Mouse (Mus musculus) 416B (cell line): ENCODE data around the gene Srgap2.

ENCODE experiments used
- DNase-seq: peaks from one replicate; pipeline ENCODE4 v3.0.0; 2011; ENCODE audit warnings: low read depth

Srgap2 gene

GRCm38 (mm10) chr1:131527281-131528080 lies at the start of gene Srgap2, which contains the start of gene Fam72a:
Srgap2 (minus strand) TSS chr1:131527352.
Fam72a (plus strand) TSS chr1:131527903.
- peak; percentile 100 for DNase-seq

DNA sequence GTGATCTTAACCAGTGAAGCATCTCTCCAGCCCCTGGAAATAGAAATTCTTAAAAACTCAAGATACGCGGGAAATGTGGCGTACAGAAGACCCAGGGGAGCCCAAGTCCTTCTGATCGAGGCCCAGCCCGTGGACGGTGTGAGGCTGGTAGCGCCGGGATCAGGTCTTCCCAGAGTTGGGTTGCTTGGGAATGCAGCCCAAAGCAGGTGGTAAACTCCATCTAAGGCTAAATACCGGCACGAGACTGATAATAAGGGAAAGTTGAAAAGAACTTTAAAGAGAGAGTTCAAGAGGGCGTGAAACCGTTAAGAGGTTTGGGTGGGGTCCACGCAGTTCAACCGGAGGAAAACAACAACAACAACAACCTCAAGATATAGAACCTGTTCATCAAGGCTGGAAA lies 46.6 kb upstream of the Srgap2 start:
- peak; percentile 55 for DNase-seq

DNA sequence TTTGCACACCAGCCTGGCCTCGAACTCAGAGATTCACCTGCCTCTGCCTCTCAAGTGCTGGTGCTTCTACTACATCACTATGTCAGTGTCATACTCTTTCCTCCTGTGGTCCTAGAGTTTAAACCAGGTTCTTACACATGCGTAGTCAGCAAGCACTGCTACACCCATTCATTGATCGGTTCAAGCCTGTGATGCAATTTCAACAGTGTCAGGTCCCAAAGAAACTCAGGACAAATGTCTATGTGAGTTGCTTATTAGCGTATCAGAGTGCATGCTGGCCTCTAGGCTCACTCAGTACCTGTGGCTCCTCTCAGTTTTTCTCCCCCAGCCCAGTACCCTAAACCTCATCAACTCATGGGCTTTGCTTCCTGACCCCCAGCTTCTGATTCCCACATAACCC lies 43.2 kb upstream of the Srgap2 start:
- no peak for DNase-seq

DNA sequence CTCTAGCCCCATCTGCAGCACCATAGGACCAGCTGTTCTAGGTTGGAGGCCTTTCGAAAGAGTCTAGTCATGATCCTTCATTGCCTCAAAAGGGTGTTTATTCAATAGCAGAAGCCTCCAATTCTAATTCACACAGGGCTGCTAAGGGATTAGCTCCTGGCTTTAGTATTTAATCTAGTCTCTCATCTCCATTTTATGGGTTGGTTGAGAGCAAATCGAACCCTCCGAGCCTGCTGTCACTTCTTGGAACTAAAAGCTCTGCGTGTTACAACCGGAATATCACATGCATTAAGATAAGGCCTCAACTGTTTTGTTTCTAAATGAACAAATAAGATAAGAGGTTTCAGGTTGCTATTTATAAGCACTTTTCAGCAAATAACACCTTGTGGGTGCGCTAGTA lies 42.6 kb upstream of the Srgap2 start:
- no peak for DNase-seq

GRCm38 (mm10) chr1:131566056-131566455 lies 38.9 kb upstream of the Srgap2 start:
- peak; percentile 95 for DNase-seq

- DNase-seq: no peak
Measured at GRCm38 (mm10) chr1:131562081-131562480, 34.9 kb upstream of the Srgap2 start.

DNA sequence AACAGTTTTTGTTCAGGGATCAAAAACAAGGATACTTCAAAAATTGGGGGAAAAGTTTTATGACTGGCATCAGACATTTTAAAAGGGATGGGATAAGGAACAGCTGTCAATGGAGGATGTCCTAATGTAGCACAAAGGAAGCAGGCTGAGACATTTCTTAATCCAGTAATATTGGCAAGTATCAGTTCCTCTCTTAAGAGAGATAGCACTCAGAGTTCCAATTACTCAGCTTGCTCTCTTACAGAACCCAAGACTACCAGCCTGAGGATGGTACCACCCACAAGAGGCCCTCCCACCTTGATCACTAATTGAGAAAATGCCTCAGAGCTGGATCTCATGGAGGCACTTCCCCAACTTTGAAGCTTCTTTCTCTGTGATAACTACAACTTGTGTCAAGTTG lies 33.3 kb upstream of the Srgap2 start:
- no peak for DNase-seq

DNA sequence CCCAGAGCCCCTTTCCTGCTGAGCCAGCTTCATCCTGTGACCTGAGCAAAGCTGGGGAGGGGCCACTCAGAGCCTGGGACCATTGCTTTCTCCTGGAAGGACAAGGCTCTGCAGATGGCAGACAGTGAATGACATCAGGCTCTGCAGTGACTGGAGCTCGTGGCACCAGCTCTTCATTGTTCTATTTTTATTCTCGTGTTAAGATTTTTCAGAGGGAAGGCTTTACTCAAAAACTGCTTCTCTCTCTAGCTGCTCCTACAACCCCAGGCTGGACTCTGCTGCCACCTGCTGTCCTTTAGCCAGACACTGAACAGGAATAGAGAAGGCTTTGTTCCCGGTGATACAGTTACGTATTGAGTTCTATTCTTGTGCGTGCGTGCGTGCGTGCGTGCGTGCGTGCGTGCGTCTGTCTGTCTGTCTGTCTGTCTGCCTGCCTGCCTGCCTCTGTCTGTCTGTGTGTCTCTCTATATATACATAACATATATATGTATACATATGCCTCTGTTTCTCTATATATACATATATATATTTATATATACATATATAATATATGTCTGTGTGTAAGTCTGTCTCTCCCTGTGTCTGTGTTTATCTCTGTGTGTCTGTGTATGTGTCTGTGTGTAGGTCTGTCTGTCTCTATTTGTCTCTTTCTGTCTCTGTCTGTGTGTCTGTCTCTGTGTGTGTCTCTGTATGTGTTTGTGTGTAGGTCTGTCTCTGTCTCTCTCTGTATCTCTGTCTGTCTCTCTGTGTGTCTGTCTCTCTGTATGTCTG lies 28.1 kb upstream of the Srgap2 start:
- DNase-seq: peak; percentile 94

DNA sequence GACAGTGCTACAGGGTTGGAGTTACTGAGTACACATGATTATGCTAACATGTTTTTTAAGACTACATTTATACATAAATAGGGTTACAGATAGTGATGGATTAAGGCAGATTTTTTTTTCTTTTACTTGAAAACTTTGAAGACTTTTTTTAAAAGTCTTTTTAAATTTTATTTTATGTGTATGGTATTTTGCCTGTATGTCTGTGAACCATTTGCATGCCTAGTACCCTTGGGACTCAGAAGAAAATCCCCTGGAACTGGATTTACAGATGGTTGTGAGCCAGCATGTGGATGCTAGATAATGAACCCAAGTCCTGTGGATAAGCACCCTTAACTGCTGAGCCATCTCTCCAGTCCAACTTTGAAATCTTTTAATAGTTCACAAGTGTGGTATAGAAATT lies 26.3 kb upstream of the Srgap2 start:
- DNase-seq: no peak

DNA sequence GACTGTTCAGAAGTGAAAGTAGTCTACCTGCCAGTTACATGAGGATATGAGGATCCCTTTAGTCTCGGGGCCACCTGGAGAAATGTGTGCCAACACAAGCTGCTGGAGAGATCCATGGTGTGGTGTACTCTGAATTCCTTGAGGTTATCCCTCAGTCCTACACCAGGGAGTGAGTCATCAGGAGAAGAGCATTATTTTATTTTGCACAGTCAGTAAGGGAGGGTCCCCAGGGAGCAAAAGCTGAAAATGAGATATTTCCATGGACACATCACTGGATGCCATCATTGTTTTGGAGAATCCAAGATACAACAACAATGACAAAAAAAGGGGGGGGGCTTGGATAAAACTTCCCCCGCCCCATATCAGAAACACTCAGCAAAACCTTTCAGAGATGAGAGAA lies 24.8 kb upstream of the Srgap2 start:
- DNase-seq: no peak

DNA sequence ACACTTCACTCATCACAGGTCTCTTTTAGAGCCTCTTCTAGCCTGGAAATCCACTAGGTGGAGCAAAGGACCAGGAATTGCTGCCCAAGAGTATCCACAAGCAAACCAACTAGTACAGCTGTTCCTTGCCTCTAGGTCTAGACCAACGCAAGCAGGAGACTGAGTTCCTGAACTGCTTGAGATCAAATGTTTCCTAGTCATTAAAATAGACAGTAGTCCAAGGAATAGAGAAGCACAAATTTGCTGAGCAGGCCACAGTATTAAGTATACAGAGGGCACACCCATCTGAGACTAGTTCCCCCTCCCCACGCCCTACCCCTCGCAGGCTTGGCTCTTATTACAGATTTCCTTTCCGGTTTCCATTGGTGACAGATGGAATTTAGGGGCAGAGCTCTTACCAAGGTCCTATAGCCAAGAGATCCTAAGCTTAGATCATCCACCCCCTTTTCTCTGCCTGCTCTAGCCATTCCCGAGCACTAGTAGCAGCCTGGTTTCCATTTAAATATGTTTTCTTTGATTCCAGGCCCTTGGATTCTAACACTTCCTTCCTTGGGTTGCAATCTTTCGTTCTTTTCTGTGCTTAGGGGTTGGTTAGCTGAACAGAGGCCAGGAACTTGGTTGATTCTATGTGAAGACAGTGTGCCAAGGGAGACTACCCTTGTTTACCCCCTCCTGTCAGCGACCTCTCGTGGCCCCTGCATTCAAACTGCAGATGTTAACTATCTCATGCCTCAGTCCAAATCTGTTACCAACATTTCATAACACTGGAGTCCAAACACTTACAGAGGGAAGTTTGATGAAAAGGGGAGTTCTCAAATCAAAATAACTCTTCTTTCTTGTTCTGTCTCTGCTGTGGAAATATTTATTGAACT lies 21.6 kb upstream of the Srgap2 start:
- peak; percentile 47 for DNase-seq

- DNase-seq: no peak
Measured at GRCm38 (mm10) chr1:131546798-131547690, 19.9 kb upstream of the Srgap2 start.

DNA sequence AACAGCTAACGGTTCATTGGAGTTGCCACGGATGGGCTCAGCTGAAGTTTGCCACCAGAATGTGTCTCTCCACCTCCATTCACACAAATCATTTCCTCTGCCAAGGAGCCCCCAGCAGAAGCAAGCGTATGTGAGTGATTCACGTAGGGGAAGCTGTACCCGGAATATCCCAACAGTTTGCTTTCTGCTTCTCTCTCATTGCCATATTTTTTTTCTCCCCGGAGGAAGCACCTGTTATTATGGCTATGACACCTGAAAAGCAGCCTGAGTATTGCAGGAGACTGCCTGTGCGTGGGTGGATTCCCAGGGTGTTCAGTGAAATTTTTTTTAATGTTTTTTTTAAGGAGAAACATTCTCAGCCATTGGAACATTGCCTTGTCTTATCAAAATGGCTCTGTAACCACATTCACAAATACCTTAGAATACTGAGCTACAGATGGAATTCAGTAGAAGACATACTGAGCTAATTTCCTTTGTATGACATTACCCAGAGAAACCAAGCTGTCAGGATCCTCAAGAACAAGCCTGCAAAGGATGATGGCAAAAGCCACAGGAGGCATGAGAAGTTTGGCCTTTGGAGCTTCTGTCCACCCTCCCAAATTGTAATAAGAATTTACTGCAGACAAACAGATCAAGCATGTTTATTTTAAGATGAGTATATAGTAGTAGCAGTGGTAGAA lies 16.9 kb upstream of the Srgap2 start:
- DNase-seq: no peak

DNA sequence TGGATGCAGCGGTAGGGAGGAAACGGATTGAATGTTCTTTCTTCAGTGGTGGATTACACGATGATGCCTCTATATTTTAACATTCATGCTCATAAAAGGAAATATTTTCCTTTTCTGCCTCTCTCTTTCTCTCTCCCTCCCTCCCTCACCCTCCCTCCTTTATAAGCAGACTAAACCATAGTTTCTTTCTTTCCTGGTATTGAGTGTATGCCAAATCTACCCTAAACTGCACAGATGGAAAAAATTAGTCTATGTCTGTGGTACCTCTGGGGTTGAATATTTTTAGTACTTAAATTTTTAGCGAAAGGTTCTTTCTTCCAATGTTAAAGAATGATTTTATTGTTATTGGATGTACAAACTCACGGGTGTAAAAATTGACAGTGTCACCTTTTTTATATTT lies 14.8 kb upstream of the Srgap2 start:
- no peak for DNase-seq

GRCm38 (mm10) chr1:131541431-131541830 lies 14.3 kb upstream of the Srgap2 start:
- no peak for DNase-seq

GRCm38 (mm10) chr1:131540795-131541194 lies 13.6 kb upstream of the Srgap2 start:
- DNase-seq: no peak

DNA sequence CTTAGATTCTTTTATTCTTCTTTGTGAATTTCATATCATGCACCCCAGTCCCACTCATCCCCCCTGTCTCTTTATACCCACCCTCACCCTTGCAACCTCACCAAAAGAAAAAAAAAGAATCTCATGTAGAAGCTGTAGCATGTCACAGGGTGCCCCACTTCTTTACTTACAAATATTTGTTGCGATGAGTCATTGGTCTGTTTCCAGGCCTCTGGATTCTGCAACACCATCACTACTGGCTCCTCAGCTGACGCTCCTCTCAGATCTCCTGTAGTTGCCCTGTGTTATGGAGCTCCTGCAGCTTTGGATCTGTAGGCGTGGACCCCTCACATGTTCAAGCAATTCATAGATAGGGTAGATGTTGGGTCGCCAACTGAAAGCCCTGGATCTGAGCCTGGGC lies 12.6 kb upstream of the Srgap2 start:
- DNase-seq: no peak

DNA sequence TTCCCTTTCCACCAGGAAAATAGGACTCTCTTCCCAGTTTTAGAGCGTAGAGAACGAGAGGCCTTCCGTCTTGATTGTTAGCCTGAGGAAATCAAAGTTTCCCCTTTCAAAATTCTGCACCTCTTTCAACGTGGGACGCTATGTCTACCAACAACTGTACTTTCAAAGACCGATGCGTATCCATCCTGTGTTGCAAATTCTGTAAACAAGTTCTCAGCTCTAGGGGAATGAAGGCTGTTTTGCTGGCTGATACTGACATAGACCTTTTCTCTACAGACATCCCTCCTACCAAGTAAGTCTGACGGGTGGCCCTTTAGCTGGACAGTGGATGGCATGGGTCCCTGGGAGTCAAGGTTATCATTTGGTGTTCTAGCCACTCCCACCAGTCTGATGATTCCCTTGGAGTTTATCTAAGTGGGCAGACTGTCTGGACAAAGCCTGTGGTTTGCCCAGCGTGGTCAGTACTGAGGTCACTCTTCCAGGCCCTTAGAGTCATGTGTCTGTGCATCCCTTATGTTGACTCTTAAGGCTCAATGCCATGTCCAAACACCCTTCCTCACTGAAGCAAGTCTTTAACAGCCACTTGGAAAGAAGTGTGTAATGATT lies 1.5 kb upstream of the Srgap2 start:
- peak; percentile 72 for DNase-seq

- DNase-seq: peak; percentile 82
Measured at GRCm38 (mm10) chr1:131528081-131528507, 942 bp upstream of the Srgap2 start.
